Mouse (Mus musculus): ENCODE results near the gene Fam178b.
A peak's percentile ranks its signal among the peaks of the same experiment; 100 is the strongest.

The Fam178b gene

GRCm38 (mm10) chr1:36560903-36561302 is 122.1 kb downstream of the Fam178b start:
- DNase-seq, result no peak

- no peak for DNase-seq
Observed at GRCm38 (mm10) chr1:36559888-36560287, 123.1 kb downstream of the Fam178b start.

GRCm38 (mm10) chr1:36559256-36559655 is 123.7 kb downstream of the Fam178b start:
- no peak for DNase-seq

- peak; percentile 71 to 78 for DNase-seq
Observed at GRCm38 (mm10) chr1:36558031-36558993, 124.7 kb downstream of the Fam178b start, which contains the start of gene Sema4c. Gene Sema4c (minus strand): TSS chr1:36558349.

GRCm38 (mm10) chr1:36557457-36558011 is 125.4 kb downstream of the Fam178b start:
- peak; percentile 62 to 77 for DNase-seq

GRCm38 (mm10) chr1:36556553-36557456 is 126.2 kb downstream of the Fam178b start:
- peak; percentile 94 to 97 for DNase-seq

- peak; percentile 58 to 61 for DNase-seq
Observed at GRCm38 (mm10) chr1:36555798-36556395, 127.1 kb downstream of the Fam178b start.

GRCm38 (mm10) chr1:36554633-36555399 is 128.2 kb downstream of the Fam178b start:
- DNase-seq, result no peak

GRCm38 (mm10) chr1:36552506-36552905 is 130.5 kb downstream of the Fam178b start:
- peak; percentile 78 to 81 for DNase-seq

GRCm38 (mm10) chr1:36551904-36552303 is 131.1 kb downstream of the Fam178b start:
- peak in 1 of 2 experiments; percentile 40 for DNase-seq

- DNase-seq, result peak; percentile 62 to 72
Observed at GRCm38 (mm10) chr1:36550075-36550863, 132.7 kb downstream of the Fam178b start.

GRCm38 (mm10) chr1:36549491-36549890 is 133.5 kb downstream of the Fam178b start:
- peak in 1 of 2 experiments; percentile 33 for DNase-seq

GRCm38 (mm10) chr1:36548771-36549170 is 134.2 kb downstream of the Fam178b start:
- no peak for DNase-seq

- DNase-seq, result peak; percentile 53 to 55
Observed at GRCm38 (mm10) chr1:36547981-36548598, 134.9 kb downstream of the Fam178b start.

GRCm38 (mm10) chr1:36546888-36547471 is 136.0 kb downstream of the Fam178b start, which contains the start of gene Ankrd39:
Gene Ankrd39 (minus strand): TSS chr1:36547445.
- DNase-seq, result peak; percentile 97 to 100

GRCm38 (mm10) chr1:36545845-36546600 is 137.0 kb downstream of the Fam178b start:
- peak; percentile 39 to 41 for DNase-seq

- peak in 1 of 2 experiments; percentile 11 for DNase-seq
Observed at GRCm38 (mm10) chr1:36545382-36545781, 137.6 kb downstream of the Fam178b start.

- peak in 1 of 2 experiments; percentile 9 for DNase-seq
Observed at GRCm38 (mm10) chr1:36542925-36543324, 140.1 kb downstream of the Fam178b start.

- peak; percentile 68 to 72 for DNase-seq
Observed at GRCm38 (mm10) chr1:36541844-36542243, 141.1 kb downstream of the Fam178b start.

Data from cerebellum, adult 18-20 months (tissue).